Mouse (Mus musculus) liver, embryonic 13.5 days (tissue): ENCODE measurements around the gene Cyb561. TPM values are rescaled to one million over a fixed set of nuclear protein-coding genes. Genes with fewer than 3 reads are reported as not detected.
A peak's percentile ranks its signal among the peaks of the same experiment; 100 is the strongest.

ENCODE experiments used
- ATAC-seq: fragments of 200-750 bp; cut with Nextera tagmentation; 2 replicates; pipeline ENCODE4 v1.8.0; 2017; ENCODE audit warnings: low read depth, mild to moderate bottlenecking, moderate number of reproducible peaks, moderate library complexity
- DNase-seq: peaks from one replicate; pipeline ENCODE4 v3.0.0; 2022
- H3K27ac ChIP-seq: fragments of 300-500 bp; sonication (generic); 2 replicates; pipeline ENCODE4 v1.5.1; 2015; ENCODE audit warnings: moderate library complexity, mild to moderate bottlenecking, inconsistent platforms
- H3K27me3 ChIP-seq: fragments of 300-500 bp; sonication (generic); 2 replicates; pipeline ENCODE4 v1.6.1; 2015; ENCODE audit warnings: mild to moderate bottlenecking, inconsistent platforms
- H3K36me3 ChIP-seq: fragments of 300-500 bp; sonication (generic); 2 replicates; pipeline ENCODE4 v1.6.1; 2015; ENCODE audit warnings: mild to moderate bottlenecking, inconsistent platforms
- H3K4me1 ChIP-seq: fragments of 300-500 bp; sonication (generic); replicated peaks from 2 replicates; pipeline ENCODE4 v1.6.1; 2015; ENCODE audit warnings: inconsistent platforms
- H3K4me2 ChIP-seq: fragments of 300-500 bp; sonication (generic); 2 replicates; pipeline ENCODE4 v1.6.1; 2015; ENCODE audit warnings: inconsistent platforms, mild to moderate bottlenecking, moderate library complexity
- H3K4me3 ChIP-seq: fragments of 300-500 bp; sonication (generic); replicated peaks from 2 replicates; pipeline ENCODE4 v1.5.1; 2015; ENCODE audit warnings: mild to moderate bottlenecking, inconsistent platforms
- H3K9ac ChIP-seq: fragments of 300-500 bp; sonication (generic); 2 replicates; pipeline ENCODE4 v1.6.1; 2015; ENCODE audit warnings: mild to moderate bottlenecking, inconsistent platforms
- H3K9me3 ChIP-seq: fragments of 300-500 bp; sonication (generic); replicated peaks from 2 replicates; pipeline ENCODE4 v1.6.1; 2016; ENCODE audit warnings: inconsistent platforms
- WGBS: fragments of 180-500 bp; shearing (Covaris S2); methylation state at CpG from one replicate; pipeline ENCODE4 v1.1.7; 2015; ENCODE audit not compliant: insufficient replicate concordance; 5-methylcytosine and 5-hydroxymethylcytosine counted together
- polyA plus RNA-seq: library from polyadenylated mRNA; unstranded; fragments of >200 nt; fragmentation: Nextera tagmentation; extraction: Ambion mirVana; gene quantifications from 2 replicates; pipeline ENCODE4 v1.2.1, GENCODE M21; 2015

The Cyb561 gene
- polyA plus RNA-seq = 1.9 TPM in 2 replicates

DNA sequence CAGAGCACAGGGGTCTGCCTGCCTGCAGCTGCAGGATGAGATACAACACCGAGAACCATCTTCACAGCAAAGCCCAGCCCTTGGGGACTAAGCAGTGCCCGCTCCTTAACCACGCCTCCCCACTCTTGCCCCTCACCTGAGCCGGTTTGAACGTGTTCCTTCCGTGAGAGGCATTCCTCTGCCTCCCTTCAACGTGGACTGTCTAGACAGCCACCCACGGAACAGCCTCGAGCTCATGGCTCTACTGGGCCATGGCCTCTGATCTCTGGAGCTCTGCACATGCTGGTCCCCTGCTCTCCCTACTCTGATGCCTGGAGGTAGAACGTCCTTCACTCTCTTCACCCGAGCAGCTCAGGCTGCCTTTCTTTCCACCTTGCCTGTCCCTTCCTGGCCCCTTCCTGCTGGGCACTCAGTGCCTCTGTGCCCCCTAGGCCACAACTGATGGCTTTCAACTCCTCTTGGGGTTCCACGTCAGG, at the start of gene Cyb561:
Cyb561 (minus strand) TSS at position 426 of the 476 bp plus-strand sequence.
- no peak within 1 kb of the TSS for H3K9ac ChIP-seq
- H3K4me3 ChIP-seq = no peak within 1 kb of the TSS
- no peak for ATAC-seq
- DNase-seq = no peak
- H3K9me3 ChIP-seq = no peaks in the 10 kb centered on the region
- peaks cover 14% of the 10 kb centered on the region for H3K27me3 ChIP-seq
- H3K27ac ChIP-seq = no peak within 1 kb of the TSS
- H3K4me2 ChIP-seq = no peak within 1 kb of the TSS
- no peaks in the 10 kb centered on the region; the same call in 1 of the 2 replicates for H3K4me1 ChIP-seq
- WGBS = 61% methylated on average over 12 of the region's 12 CpGs
- no peaks in the 10 kb centered on the region for H3K36me3 ChIP-seq

- 25% methylated on average over 4 of the region's 4 CpGs for WGBS
- DNase-seq = no peak
- Histone ChIP-seq H3K27me3 (peaks cover 34% of the 10 kb centered on the region), H3K36me3 (no peaks in the 10 kb centered on the region), H3K9me3 (no peaks in the 10 kb centered on the region), H3K4me2 (no peak overlapping the region), H3K4me1 (0 out of 2 replicates have a peak, but pooled peaks cover 6% of the 10 kb centered on the region), H3K4me3 (no peak overlapping the region), H3K27ac (no peak overlapping the region), H3K9ac (no peak overlapping the region)
- no peak for ATAC-seq
These were observed 48.6 kb upstream of the Cyb561 start for GRCm38 (mm10) chr11:106001718-106002117.

DNA sequence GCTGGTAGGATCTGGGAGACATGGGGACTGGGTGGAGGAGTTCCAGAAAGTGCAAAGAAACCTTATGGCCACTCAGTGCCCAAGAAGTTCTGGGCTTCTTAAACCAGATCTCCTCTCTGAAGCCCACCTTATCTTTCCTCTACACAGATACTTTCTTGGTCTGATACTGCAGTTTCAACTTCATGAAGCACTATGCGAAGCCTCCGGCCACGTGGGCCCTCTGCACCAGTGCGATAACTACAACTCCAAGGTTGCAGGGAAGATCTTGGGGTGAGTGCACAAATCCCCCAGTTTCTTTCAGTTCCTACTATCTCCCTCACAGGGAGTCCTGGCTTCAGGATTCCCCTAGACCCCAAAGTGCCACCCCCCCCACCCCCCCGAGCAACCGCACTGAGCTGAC, 46.9 kb upstream of the Cyb561 start:
- DNase-seq = no peak
- peaks cover 39% of the 10 kb centered on the region for H3K27me3 ChIP-seq
- H3K4me2 ChIP-seq = no peak overlapping the region
- WGBS = 77% methylated on average over 6 of the region's 6 CpGs
- no peaks in the 10 kb centered on the region for H3K9me3 ChIP-seq
- H3K4me1 ChIP-seq = 0 out of 2 replicates have a peak, but pooled peaks cover 2% of the 10 kb centered on the region
- no peak overlapping the region for H3K9ac ChIP-seq
- H3K4me3 ChIP-seq = no peak overlapping the region
- no peak overlapping the region for H3K27ac ChIP-seq
- H3K36me3 ChIP-seq = no peaks in the 10 kb centered on the region
- no peak for ATAC-seq

DNA sequence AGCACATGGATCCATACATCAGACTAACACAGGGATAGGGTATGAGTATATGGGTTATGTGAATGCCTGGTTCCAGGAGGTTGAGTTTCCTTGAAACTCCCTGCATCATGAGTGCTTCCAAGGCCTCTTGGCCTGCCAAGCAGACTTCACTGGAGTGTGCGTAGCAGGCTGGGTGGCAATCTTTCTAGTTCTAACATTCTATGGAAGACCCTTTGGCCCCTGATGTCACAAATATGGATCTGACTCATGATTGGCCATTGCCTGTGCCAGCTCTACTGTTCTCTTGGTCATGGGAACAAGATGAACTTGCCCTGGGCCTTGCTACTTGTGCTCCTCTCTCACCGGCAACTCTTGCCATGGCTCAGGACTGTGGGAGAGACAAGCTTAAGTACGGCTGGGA, 41.2 kb upstream of the Cyb561 start, which contains the start of gene Ace3:
Ace3 (plus strand) TSS at position 301 of the 400 bp plus-strand sequence.
- no peak for ATAC-seq
- no peak within 1 kb of the TSS for H3K9ac ChIP-seq
- no peaks in the 10 kb centered on the region; the same call in 1 of the 2 replicates for H3K4me1 ChIP-seq
- DNase-seq = no peak
- WGBS = 82% methylated on average over 3 of the region's 3 CpGs
- no peaks in the 10 kb centered on the region for H3K9me3 ChIP-seq
- no peak within 1 kb of the TSS for H3K4me2 ChIP-seq
- H3K4me3 ChIP-seq = no peak within 1 kb of the TSS
- no peak within 1 kb of the TSS for H3K27ac ChIP-seq
- H3K36me3 ChIP-seq = no peaks in the 10 kb centered on the region
- peaks cover 25% of the 10 kb centered on the region for H3K27me3 ChIP-seq

DNA sequence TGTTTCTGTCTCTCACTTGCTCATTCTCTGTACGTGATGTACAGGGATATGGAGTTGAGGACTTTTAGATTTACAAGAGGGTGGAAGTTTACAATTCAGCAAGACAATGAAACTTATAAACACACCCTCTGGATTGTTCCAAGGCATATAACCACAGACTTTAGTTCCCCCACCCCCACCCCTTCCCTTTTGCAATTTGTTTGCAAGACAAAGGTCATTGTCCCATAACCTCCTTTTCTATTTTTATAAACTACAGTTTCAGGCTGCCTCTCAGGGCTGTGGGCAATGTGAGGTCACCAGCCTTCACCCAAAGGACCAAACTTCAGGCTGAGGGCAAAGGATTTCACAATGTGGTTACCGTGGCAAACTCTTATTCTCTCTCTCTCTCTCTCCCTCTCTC, 37.1 kb upstream of the Cyb561 start:
- ATAC-seq = 0 out of 2 replicates have a peak, but pooled peaks have one; percentile 31
- Histone ChIP-seq H3K27ac (no peak overlapping the region), H3K27me3 (no peaks in the 10 kb centered on the region), H3K4me1 (no peaks in the 10 kb centered on the region; the same call in 1 of the 2 replicates), H3K9ac (no peak overlapping the region), H3K9me3 (no peaks in the 10 kb centered on the region), H3K36me3 (no peaks in the 10 kb centered on the region), H3K4me2 (no peak overlapping the region), H3K4me3 (no peak overlapping the region)
- DNase-seq = no peak
- 15% methylated on average over 2 of the region's 2 CpGs for WGBS

DNA sequence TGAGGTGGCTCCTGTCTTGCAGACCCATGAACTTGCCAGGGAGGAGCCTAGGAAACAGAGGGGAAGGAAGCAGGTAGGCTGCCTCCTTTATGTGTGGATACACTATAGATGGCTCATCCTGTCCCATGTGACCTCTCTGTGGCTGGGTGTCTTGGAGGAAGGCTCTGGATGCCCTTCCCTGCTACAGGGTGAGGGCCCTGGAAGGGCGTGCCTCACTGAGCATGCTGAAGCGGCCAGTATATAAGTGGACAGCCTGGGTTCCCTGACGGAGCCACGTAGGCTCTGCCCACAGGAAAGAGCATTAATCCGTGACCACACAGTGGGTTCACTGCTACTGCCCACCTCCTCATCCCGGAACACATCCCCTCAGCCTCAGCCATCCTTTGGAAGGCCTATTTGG, 36.3 kb upstream of the Cyb561 start:
- no peak for ATAC-seq
- H3K9ac ChIP-seq = no peak overlapping the region
- no peak overlapping the region for H3K4me3 ChIP-seq
- H3K9me3 ChIP-seq = no peaks in the 10 kb centered on the region
- no peaks in the 10 kb centered on the region for H3K36me3 ChIP-seq
- H3K27me3 ChIP-seq = 0 out of 2 replicates have a peak, but pooled peaks cover 3% of the 10 kb centered on the region
- no peaks in the 10 kb centered on the region; the same call in 1 of the 2 replicates for H3K4me1 ChIP-seq
- H3K4me2 ChIP-seq = no peak overlapping the region
- no peak overlapping the region for H3K27ac ChIP-seq
- WGBS = 57% methylated on average over 6 of the region's 6 CpGs
- DNase-seq = no peak

GRCm38 (mm10) chr11:105987446-105987845, 34.3 kb upstream of the Cyb561 start:
- no peak overlapping the region for H3K9ac ChIP-seq
- ATAC-seq = no peak
- H3K27me3 ChIP-seq = 0 out of 2 replicates have a peak, but pooled peaks cover 4% of the 10 kb centered on the region
- WGBS = 39% methylated on average over 6 of the region's 6 CpGs
- H3K36me3 ChIP-seq = no peaks in the 10 kb centered on the region
- H3K4me3 ChIP-seq = no peak overlapping the region
- no peak overlapping the region for H3K4me2 ChIP-seq
- no peaks in the 10 kb centered on the region for H3K9me3 ChIP-seq
- H3K27ac ChIP-seq = no peak overlapping the region
- no peak for DNase-seq
- H3K4me1 ChIP-seq = no peaks in the 10 kb centered on the region; the same call in 1 of the 2 replicates

DNA sequence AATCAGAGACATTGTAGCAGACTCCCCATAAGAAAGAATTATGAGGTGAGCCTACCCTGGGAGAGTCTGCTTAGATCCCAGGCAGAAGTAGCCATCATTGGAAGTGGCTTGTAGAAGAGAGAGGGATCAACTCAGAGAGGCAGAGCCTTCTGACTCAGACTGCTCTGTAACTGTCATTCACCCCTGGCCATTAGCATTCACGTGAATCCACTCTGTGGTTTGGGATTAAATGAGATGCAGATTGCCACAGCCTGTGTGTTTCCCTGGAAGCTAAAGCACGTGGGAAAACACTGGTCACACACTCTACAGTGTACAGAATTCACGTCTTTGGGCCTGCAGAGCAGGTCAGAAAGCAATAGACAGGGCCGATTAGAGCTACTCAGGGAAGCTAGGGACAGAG, 31.3 kb upstream of the Cyb561 start:
- DNase-seq (no peak), ATAC-seq (no peak)
- Histone ChIP-seq H3K4me1 (no peaks in the 10 kb centered on the region; the same call in 1 of the 2 replicates), H3K4me3 (no peak overlapping the region), H3K27me3 (peaks cover 4% of the 10 kb centered on the region; the same call in 1 of the 2 replicates), H3K9me3 (no peaks in the 10 kb centered on the region), H3K36me3 (no peaks in the 10 kb centered on the region), H3K9ac (no peak overlapping the region), H3K27ac (no peak overlapping the region), H3K4me2 (no peak overlapping the region)
- 65% methylated on average over 4 of the region's 4 CpGs for whole genome bisulfite sequencing

DNA sequence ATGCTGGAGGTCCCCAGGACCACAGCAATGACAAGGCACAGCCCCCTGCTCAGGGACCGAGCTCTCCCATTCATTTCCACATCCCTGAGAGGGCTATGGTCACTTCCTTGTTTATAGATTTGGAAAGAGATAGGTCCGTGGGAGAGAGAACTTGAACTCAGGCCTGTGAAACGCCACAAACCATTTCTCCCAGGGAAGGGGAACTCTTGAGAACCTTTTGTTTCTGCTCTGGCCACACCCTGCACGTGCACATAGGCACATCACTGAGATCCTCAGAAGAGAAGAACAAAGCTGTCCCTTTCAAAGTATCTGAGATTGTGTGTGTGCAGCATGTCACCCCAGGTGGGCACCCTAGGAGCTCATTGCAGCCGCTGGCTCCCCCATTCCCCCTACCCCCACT, 25.5 kb upstream of the Cyb561 start:
- H3K4me1 ChIP-seq = no peaks in the 10 kb centered on the region
- no peak for ATAC-seq
- no peak overlapping the region for H3K4me3 ChIP-seq
- no peak overlapping the region for H3K27ac ChIP-seq
- no peak overlapping the region for H3K9ac ChIP-seq
- H3K9me3 ChIP-seq = no peaks in the 10 kb centered on the region
- no peak for DNase-seq
- WGBS = 32% methylated on average over 5 of the region's 5 CpGs
- H3K4me2 ChIP-seq = no peak overlapping the region
- peaks cover 16% of the 10 kb centered on the region for H3K27me3 ChIP-seq
- H3K36me3 ChIP-seq = no peaks in the 10 kb centered on the region

DNA sequence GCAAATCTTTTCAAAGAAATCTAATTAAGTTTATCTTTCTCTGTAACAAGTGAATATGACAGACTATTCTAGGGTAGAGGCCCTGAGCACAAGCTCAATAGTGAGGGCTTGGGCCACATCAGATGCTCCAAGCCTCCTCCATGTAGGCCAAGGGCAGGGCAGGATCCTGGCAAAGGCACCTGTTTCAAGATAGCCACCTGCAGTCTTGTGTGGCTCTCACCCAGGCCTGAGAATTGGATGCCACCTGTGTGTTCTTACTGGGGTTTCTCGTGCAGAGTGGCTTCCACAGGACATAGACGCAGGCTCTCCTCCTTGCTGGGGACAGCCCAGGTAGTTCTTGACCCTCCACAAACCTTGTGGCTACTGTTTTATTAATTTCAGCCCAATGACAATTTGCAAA, 25.1 kb upstream of the Cyb561 start:
- no peaks in the 10 kb centered on the region for H3K36me3 ChIP-seq
- no peak overlapping the region for H3K27ac ChIP-seq
- no peak overlapping the region for H3K9ac ChIP-seq
- ATAC-seq (no peak), DNase-seq (no peak)
- no peak overlapping the region for H3K4me3 ChIP-seq
- WGBS = 71% methylated on average over 2 of the region's 2 CpGs
- no peaks in the 10 kb centered on the region for H3K9me3 ChIP-seq
- no peak overlapping the region for H3K4me2 ChIP-seq
- peaks cover 16% of the 10 kb centered on the region for H3K27me3 ChIP-seq
- no peaks in the 10 kb centered on the region for H3K4me1 ChIP-seq

GRCm38 (mm10) chr11:105975636-105976035, 22.5 kb upstream of the Cyb561 start:
- Histone ChIP-seq H3K27ac (no peak overlapping the region), H3K27me3 (peaks cover 34% of the 10 kb centered on the region), H3K4me2 (no peak overlapping the region), H3K9me3 (no peaks in the 10 kb centered on the region), H3K36me3 (no peaks in the 10 kb centered on the region), H3K9ac (no peak overlapping the region), H3K4me1 (no peaks in the 10 kb centered on the region), H3K4me3 (no peak overlapping the region)
- ATAC-seq (no peak), DNase-seq (no peak)
- 74% methylated on average over 5 of the region's 5 CpGs for WGBS

DNA sequence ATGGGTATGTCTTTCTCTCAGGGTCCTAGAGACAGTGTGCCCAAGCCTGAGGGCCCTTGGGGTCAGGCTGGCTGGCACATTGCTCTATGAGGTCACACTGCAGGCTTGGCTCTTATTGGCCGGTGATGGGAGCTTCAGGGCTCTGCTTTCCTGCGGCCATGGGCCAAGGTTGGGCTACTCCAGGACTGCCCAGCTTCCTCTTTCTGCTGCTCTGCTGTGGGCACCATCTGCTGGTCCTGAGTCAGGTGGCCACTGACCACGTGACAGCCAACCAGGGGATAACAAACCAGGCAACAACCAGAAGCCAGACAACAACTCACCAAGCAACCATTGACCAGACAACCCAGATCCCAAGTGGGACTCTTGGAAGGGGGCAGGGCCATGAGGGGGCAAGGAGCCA, 21.9 kb upstream of the Cyb561 start:
- no peak for ATAC-seq

More for the DNA sequence above, 21.9 kb upstream of the Cyb561 start:
- H3K27ac ChIP-seq = no peak overlapping the region
- peaks cover 40% of the 10 kb centered on the region for H3K27me3 ChIP-seq
- H3K9me3 ChIP-seq = no peaks in the 10 kb centered on the region
- no peaks in the 10 kb centered on the region for H3K4me1 ChIP-seq
- H3K9ac ChIP-seq = no peak overlapping the region
- no peak for DNase-seq
- no peak overlapping the region for H3K4me3 ChIP-seq
- H3K4me2 ChIP-seq = no peak overlapping the region
- no peaks in the 10 kb centered on the region for H3K36me3 ChIP-seq
- 42% methylated on average over 3 of the region's 3 CpGs for WGBS
